Mouse (Mus musculus) embryo, embryonic 11 days (tissue): ENCODE measurements around the gene Bcl2l1.
A peak's percentile ranks its signal among the peaks of the same experiment; 100 is the strongest.

Source experiments
- DNase-seq: peaks from one replicate; pipeline ENCODE4 v3.0.0-alpha.2; 2015

Bcl2l1 gene

GRCm38 (mm10) chr2:152823770-152824169, 7.8 kb downstream of the Bcl2l1 start:
- no peak for DNase-seq

DNA sequence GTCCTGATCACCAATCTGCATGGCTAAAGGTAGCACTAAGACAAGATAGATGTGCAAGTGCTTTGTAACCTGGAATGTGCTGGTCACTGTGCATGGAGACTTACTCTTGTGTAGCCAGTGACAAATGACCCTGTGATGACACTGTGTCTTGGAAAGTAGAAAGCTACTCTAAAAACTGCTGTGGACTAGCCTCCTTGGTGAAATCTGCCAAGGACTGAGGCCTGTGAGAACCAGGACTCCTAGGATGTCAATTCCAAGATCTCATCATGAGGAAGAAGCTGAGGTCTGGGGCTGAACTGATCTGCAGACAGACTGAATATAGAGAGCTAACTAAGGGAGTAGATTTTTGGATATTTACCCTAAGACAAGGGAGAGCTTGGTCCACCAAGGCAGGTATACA, 10.0 kb downstream of the Bcl2l1 start:
- DNase-seq = no peak

GRCm38 (mm10) chr2:152821023-152821422, 10.5 kb downstream of the Bcl2l1 start:
- DNase-seq = peak; percentile 45

DNA sequence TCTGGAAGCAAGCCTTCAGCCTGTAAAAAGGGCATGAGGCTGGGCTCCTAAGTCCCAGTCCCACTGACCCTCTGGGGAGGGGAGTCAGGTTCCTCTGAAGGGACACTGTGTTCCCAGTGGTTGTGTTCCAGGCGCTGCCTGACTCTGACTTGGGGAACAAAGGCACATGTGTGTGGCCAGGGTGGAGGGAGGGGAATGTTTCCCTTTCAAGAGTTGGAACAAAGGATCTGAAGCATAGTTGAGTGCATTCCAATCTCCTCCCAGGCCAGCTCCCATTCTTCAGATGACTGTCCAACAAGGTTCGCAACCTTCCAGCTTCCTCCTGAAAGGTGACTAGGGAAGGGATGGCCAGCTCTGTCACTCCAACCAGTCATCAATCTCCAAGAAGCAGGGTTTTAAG, 11.2 kb downstream of the Bcl2l1 start:
- peak; percentile 61 for DNase-seq

- DNase-seq = no peak
Measured at GRCm38 (mm10) chr2:152819926-152820325, 11.6 kb downstream of the Bcl2l1 start.

DNA sequence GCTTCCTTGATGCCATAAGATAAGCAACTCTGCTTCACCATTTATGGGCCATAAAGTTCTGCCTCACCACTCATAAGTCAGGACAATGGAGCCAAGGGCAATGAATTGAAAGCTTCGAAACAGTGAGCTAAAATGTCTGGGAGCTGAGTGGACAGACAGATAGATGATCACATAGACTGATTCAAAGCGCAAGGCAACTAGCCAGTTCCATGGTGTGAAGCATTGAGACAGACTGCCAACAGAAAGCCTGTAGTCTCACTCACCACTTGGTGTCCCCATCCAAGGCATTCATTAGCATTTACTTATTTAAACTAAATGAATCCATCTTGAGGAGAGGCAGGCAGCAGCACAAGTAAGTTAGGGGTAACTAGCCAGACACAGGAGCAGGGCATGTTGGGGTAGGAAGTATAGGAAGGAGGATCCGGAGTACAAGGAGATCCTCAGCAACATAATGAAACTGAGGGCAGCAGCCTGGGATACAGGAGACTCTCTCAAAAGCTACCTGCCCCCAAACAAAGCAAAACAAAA, 12.4 kb downstream of the Bcl2l1 start:
- no peak for DNase-seq

DNA sequence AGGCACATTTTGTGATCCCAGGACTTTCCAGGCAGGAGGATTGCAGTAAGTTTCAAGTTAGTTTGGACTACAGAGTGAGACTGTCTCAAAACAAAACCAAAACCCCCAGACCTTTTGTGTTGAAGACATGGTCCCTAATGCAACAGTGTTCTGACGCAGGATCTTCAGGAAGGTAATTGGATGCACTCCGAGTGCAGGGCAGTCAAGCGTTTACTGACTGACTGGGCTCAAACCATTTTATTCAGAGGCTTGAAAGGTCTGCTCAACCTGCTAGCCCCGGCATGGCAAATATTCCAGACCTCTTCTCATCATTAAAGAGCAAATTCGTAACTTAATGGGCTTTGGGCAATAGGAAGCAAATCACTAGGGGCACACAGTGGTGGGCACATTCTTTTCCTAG, 12.8 kb downstream of the Bcl2l1 start:
- no peak for DNase-seq

GRCm38 (mm10) chr2:152817596-152818291, 13.8 kb downstream of the Bcl2l1 start:
- no peak for DNase-seq

DNA sequence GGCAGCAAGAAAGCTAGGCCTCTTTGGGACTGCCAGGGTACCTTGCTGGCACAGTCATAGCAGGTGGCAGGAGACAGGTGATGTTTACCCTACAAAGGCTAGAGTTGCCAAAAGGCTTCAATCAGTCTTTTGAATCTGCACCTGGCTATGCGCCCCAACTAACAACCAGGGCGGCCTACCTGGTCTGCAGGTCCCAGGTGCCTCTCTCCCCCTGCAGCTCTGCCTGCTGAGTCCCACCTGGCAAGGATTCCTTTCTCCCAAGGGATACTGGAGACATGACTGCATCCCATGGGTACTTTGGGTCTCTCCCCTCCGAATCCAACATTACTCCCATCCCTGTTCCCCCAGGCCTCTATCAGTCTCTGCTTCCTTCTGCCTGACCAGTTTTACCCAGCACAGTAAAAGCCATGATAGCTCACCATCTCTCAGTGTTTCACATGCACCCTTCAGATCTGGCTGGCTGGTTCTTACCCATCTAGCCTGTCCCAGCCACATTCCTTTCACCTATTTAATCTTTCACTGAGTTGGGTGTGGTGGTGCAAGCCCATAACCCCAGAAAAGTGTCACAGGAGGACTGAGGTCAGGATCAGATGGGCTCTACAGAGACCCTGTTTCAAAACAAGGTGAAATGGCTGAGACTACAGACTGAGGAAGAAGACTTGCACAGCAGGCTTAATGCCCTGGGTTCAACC, 14.7 kb downstream of the Bcl2l1 start:
- no peak for DNase-seq

DNA sequence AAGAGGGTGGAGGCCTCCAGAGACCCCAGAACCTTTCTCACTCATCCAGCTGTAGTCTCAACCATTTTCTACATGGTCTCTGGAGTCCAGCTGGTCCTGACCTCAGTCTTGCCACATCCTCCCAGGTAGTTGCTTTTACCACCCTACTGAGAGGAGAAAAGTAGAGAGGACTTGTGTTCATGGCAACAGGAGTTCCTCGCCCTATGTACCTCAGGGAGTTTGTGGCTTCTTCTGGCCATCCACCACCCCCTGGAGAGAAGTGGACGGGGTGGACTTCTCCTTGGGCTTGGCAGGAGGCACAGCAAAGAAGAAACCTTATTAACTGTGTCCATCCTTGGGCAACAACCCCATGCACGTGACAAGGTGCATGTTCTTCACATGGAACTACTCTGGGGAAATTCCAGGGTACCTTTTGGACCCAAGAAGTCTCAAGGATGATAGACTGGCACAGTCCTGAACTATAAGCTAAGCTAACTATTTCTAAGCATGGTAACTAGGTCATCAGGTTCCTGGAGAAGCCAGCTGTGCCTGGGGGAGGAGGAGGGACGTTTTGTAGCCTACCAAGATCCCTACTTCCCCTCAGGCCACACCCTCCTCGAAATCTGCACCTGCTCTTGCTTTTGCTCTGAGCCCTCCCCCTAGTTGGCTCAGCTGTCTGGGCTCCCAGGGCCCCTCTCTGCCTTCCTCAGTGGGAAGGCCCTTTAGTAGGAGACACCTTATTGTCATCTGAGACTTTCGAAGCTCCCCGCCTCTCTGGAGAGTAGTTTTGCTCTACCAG, 15.5 kb downstream of the Bcl2l1 start:
- no peak for DNase-seq

DNA sequence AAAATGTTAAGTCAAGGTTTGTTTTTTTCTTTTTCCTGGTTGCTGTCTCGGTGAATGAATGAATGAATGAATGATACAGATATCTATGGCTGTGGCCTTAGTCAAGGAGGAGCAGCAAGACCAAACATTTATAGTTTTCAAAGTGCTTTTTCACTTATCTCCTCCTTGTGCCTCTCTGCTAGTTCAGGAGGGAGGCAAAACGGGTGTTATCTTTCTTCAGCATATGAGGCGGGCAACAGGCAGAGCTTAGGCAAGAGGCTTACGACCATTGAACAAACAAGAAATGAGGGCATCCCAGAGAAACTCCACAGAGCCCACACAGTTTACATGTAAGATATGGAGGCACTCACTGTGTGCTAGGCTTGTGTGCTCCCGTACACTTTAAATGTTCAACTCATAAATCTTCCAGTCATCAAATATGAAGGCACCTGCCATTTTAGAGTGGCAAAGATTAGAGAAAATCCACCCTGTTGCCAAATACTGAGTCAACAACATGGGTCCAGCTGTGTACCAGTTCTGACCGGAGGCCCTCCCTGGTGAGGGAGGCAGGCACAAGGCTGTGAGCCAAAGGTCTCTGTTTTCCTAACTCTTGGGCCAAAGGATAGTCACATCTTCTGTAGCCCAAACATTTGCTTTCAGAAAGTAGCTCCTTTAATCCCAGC, 17.2 kb downstream of the Bcl2l1 start:
- DNase-seq = no peak

GRCm38 (mm10) chr2:152813232-152813631, 18.3 kb downstream of the Bcl2l1 start:
- DNase-seq = no peak

- DNase-seq = no peak
Measured at GRCm38 (mm10) chr2:152811336-152812165, 20.0 kb downstream of the Bcl2l1 start.

GRCm38 (mm10) chr2:152810158-152810941, 21.2 kb downstream of the Bcl2l1 start:
- no peak for DNase-seq

- no peak for DNase-seq
Measured at GRCm38 (mm10) chr2:152808178-152808577, 23.4 kb downstream of the Bcl2l1 start.

GRCm38 (mm10) chr2:152806037-152806436, 25.5 kb downstream of the Bcl2l1 start:
- no peak for DNase-seq

GRCm38 (mm10) chr2:152805111-152805490, 26.4 kb downstream of the Bcl2l1 start:
- DNase-seq = no peak

DNA sequence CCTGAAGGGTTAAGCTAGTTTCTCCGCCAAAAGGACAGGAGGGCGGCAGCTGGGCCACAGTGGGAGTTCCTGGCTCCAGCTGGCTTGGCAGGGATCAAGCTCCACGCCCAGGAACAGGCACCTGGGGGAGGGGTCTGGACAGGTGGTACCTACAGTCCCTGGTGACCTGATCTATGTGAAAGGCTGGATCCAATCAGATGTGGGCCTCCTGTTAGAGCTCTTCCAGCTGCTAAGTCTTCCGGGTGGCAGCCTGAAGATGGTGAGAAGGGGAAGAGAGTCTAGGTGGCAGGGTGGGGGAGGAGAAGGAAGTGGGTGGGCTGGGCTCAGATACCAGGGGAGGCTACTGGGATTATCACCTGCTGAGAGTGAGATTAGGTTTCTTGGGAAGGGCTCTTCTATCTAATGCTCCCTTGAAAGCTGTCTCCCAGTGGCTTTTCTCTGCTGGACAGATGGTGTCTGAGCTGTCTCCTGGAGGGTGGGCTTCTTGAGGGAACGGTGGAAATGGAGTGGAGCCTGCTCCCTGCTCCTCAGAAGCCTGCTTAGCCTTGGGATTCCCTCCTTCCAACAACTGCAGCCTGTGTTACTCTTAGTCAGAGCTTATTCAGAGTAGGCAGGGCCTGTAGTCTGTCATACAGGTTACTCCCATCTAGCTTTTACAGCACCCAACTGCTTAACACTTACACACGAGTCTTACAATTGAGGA, 27.0 kb downstream of the Bcl2l1 start:
- peak; percentile 56 for DNase-seq

- no peak for DNase-seq
Measured at GRCm38 (mm10) chr2:152803081-152803480, 28.4 kb downstream of the Bcl2l1 start.

DNA sequence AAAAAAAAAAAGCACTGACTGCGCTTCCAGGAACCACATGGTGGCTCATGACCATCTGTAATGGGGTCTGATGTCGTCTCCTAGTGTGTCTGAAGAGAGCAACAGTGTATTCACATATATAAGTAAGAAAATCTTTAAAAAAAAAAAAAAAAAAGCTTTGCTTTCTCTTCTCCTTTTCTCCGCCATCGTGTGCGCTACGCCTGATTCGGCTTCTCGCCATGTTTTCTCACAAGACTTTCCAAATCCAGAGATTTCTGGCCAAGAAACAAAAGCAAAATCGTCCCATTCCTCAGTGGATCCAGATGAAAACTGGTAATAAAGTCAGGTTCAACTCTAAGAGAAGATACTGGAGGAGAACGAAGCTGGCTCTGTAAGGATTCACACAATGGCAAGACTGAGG, 29.2 kb downstream of the Bcl2l1 start:
- DNase-seq = no peak

GRCm38 (mm10) chr2:152800762-152801113, 30.8 kb downstream of the Bcl2l1 start:
- no peak for DNase-seq
